Comparison of ENCODE assay signal across 18 mouse cellular contexts in genomic region chr4:143287065-143287464, GRCm38 (mm10). TPM values are rescaled to one million over a fixed set of nuclear protein-coding genes. Genes with fewer than 3 reads are reported as not detected.
DNase-seq lines count a peak whose midpoint lies in the region; ATAC-seq and TF ChIP-seq lines count a peak whose summit lies in the region.
"Had no signal": no experiment of that assay in that cellular context is flagged by ENCODE, and none has a peak within 500 bp of the region (broad histone marks: within the 10 kb centered on the region; RNA-seq: fewer than 3 reads in every experiment).

No protein-coding gene starts in this region.

- 47% methylated on average over 4 of the region's 4 CpGs for WGBS in kidney, postnatal 0 days
- 67% methylated on average over 4 of the region's 4 CpGs for WGBS in embryonic facial prominence, embryonic 11.5 days

- TF ChIP-seq CTCF in kidney, postnatal 0 days (IDR thresholded peaks at IDR 0.05; ENCODE audit: low read depth): no peak
- no peak for TF ChIP-seq CTCF in ES-Bruce4 (IDR thresholded peaks at IDR 0.05; ENCODE audit: low read depth, low read length)

- no peak for TF ChIP-seq POLR2A in ES-Bruce4 (IDR thresholded peaks at IDR 0.05; ENCODE audit: insufficient read depth, low read length)

- no peak overlapping the region for H3K4me2 ChIP-seq in kidney, postnatal 0 days (ENCODE audit: low read length)
- no peak overlapping the region for H3K4me2 ChIP-seq in embryonic facial prominence, embryonic 11.5 days (ENCODE audit: low read depth, low read length)
- H3K4me2 ChIP-seq: hindbrain, embryonic 13.5 days had no signal

- peaks cover 10% of the 10 kb centered on the region; the same call in 1 of the 2 replicates for H3K4me1 ChIP-seq in kidney, postnatal 0 days (replicated peaks; ENCODE audit: insufficient read depth, low read length)
- H3K4me1 ChIP-seq in ES-Bruce4 (ENCODE audit: control insufficient read depth, insufficient read depth, low read length): peaks cover 11% of the 10 kb centered on the region
- H3K4me1 ChIP-seq in embryonic facial prominence, embryonic 11.5 days (ENCODE audit: control insufficient read depth, insufficient read depth, low read length): no peaks in the 10 kb centered on the region; the same call in 1 of the 2 replicates
- H3K4me1 ChIP-seq: megakaryocyte, embryonic 14.5 days had no signal

- H3K4me3 ChIP-seq in kidney, postnatal 0 days (replicated peaks; ENCODE audit: low read depth, low read length): no peak overlapping the region
- H3K4me3 ChIP-seq in ES-Bruce4 (ENCODE audit: low read depth, low read length): no peak overlapping the region
- no peak overlapping the region for H3K4me3 ChIP-seq in embryonic facial prominence, embryonic 11.5 days (ENCODE audit: low read depth, low read length)
- H3K4me3 ChIP-seq: hindbrain, embryonic 13.5 days; megakaryocyte, embryonic 14.5 days; myocyte had no signal

- no peaks in the 10 kb centered on the region for H3K9me3 ChIP-seq in kidney, postnatal 0 days (replicated peaks; ENCODE audit: low read length)
- no peaks in the 10 kb centered on the region for H3K9me3 ChIP-seq in ES-Bruce4 (replicated peaks; ENCODE audit: control insufficient read depth, insufficient read depth, low read length, poor library complexity, severe bottlenecking)
- H3K9me3 ChIP-seq in embryonic facial prominence, embryonic 11.5 days (replicated peaks; ENCODE audit: control insufficient read depth, low read length): no peaks in the 10 kb centered on the region
- H3K9me3 ChIP-seq: hindbrain, embryonic 13.5 days had no signal

- peak; percentile 77 for ATAC-seq in kidney, postnatal 0 days (replicated peaks; ENCODE audit: low FRiP score, low read depth)
- ATAC-seq in embryonic facial prominence, embryonic 11.5 days (replicated peaks; ENCODE audit: insufficient number of reproducible peaks, low FRiP score, low TSS enrichment, low read depth): no peak

- peak; percentile 88 for DNase-seq in kidney, postnatal 0 days (ENCODE audit: low spot score)
- DNase-seq in kidney, adult 11 months: no peak
- peak; percentile 59 for DNase-seq in R1 (ENCODE audit: low read depth, low spot score)
- DNase-seq in embryonic facial prominence, embryonic 11.5 days (ENCODE audit: low spot score): peak; percentile 38
- no peak for DNase-seq in heart, postnatal 36 days
- no peak for DNase-seq in adrenal gland, adult 18-20 months (ENCODE audit: low spot score in 2 of 2)
- DNase-seq: adrenal gland, postnatal 10 days; cerebellum, adult 2 months; gastrocnemius, postnatal 10 days; kidney, adult 18-20 months; liver; lung, adult 18-20 months; thymus, adult 2 months had no signal

- TF ChIP-seq EP300 in ES-Bruce4 (IDR thresholded peaks at IDR 0.05; ENCODE audit: insufficient read depth, low read depth, low read length): peak; percentile 73; the same call in 1 of the 2 replicates

- no peak overlapping the region for H3K9ac ChIP-seq in kidney, postnatal 0 days (ENCODE audit: low read depth, low read length)
- H3K9ac ChIP-seq in ES-Bruce4 (ENCODE audit: low read depth, poor library complexity, severe bottlenecking): no peak overlapping the region
- H3K9ac ChIP-seq in embryonic facial prominence, embryonic 11.5 days (replicated peaks; ENCODE audit: low read length): no peak overlapping the region
- H3K9ac ChIP-seq: hindbrain, embryonic 13.5 days had no signal

- no peak overlapping the region for H3K27ac ChIP-seq in kidney, postnatal 0 days
- peak overlapping the region; percentile 94 for H3K27ac ChIP-seq in ES-Bruce4 (ENCODE audit: insufficient read depth, low read length)
- no peak overlapping the region for H3K27ac ChIP-seq in embryonic facial prominence, embryonic 11.5 days (replicated peaks; ENCODE audit: low read depth, low read length)
- H3K27ac ChIP-seq: hindbrain, embryonic 13.5 days had no signal

- H3K36me3 ChIP-seq in kidney, postnatal 0 days (ENCODE audit: insufficient read depth, low read length): no peaks in the 10 kb centered on the region
- no peaks in the 10 kb centered on the region for H3K36me3 ChIP-seq in ES-Bruce4 (ENCODE audit: control insufficient read depth, insufficient read depth, low read length, poor library complexity, severe bottlenecking)
- H3K36me3 ChIP-seq in embryonic facial prominence, embryonic 11.5 days (replicated peaks; ENCODE audit: control insufficient read depth, insufficient read depth, low read depth, low read length): no peaks in the 10 kb centered on the region
- H3K36me3 ChIP-seq: hindbrain, embryonic 13.5 days had no signal

- H3K27me3 ChIP-seq in kidney, postnatal 0 days (ENCODE audit: insufficient read depth, low read length): no peaks in the 10 kb centered on the region
- no peaks in the 10 kb centered on the region for H3K27me3 ChIP-seq in ES-Bruce4 (ENCODE audit: control insufficient read depth, insufficient read depth, low read length, poor library complexity, severe bottlenecking)
- H3K27me3 ChIP-seq in embryonic facial prominence, embryonic 11.5 days (ENCODE audit: control insufficient read depth, insufficient read depth, low read length): no peaks in the 10 kb centered on the region
- H3K27me3 ChIP-seq: hindbrain, embryonic 13.5 days; megakaryocyte, embryonic 14.5 days had no signal

- intact Hi-C loops in heart, postnatal 36 days (cut with DNase I): no loop called here

RNA-seq across cellular contexts. Expression of gene Pdpn, which starts 12.3 kb away (rescaled TPM):
- 49.4 and 49.9 TPM in 2 replicates for polyA plus RNA-seq in kidney, postnatal 0 days (2015; fragmentation: Nextera tagmentation; extraction: Ambion mirVana)
- 179 and 198 TPM in 2 replicates for polyA plus RNA-seq in ES-Bruce4 (2011; ENCODE audit: insufficient read depth, insufficient read length, low read depth, missing spikeins)
- polyA plus RNA-seq in embryonic facial prominence, embryonic 11.5 days (2014; fragmentation: Nextera tagmentation; extraction: Ambion mirVana): 44.9 and 46.9 TPM in 2 replicates
- total RNA-seq in heart, postnatal 36 days (2021): 1 to 10 TPM; 5.8 to 8.3 TPM
- 10 to 100 TPM in 1 of 2 experiments, 1 to 10 TPM in 1; 5.8 to 10.6 TPM for total RNA-seq in adrenal gland, adult 18-20 months (2021)
- total RNA-seq: MEL had no signal

Comparison
In these comparisons a context has a peak if more than half of its experiments do, and no peak if none do; other contexts are left out.
1. DNase-seq: peak in kidney, postnatal 0 days (single experiment), R1 (single experiment) and embryonic facial prominence, embryonic 11.5 days (single experiment); none in kidney, adult 11 months (single experiment), heart, postnatal 36 days (0 of 2) and adrenal gland, adult 18-20 months (0 of 2).